Mouse (Mus musculus) liver, adult 2 months (tissue): ENCODE data around the gene Trim9.

Experiments used
- CTCF ChIP-seq: fragments of 200-500 bp; IDR thresholded peaks from 2 replicates; pipeline ENCODE4 v1.5.1; 2011; ENCODE audit warnings: low read depth, low read length, control low read depth
- POLR2A ChIP-seq: fragments of 200-500 bp; IDR thresholded peaks from 2 replicates; pipeline ENCODE4 v1.6.1; 2011; ENCODE audit warnings: low read length, control low read depth; ENCODE audit not compliant: insufficient read depth; ENCODE audit errors: extremely low read depth

GRCm38 (mm10) chr12:70218795-70219540 lies 128.4 kb downstream of the Trim9 start:
- no peak for TF ChIP-seq CTCF
- no peak for TF ChIP-seq POLR2A
